Mouse (Mus musculus): ENCODE results near the gene Ifitm5.
A peak's percentile ranks its signal among the peaks of the same experiment; 100 is the strongest.

Ifitm5 gene

DNA sequence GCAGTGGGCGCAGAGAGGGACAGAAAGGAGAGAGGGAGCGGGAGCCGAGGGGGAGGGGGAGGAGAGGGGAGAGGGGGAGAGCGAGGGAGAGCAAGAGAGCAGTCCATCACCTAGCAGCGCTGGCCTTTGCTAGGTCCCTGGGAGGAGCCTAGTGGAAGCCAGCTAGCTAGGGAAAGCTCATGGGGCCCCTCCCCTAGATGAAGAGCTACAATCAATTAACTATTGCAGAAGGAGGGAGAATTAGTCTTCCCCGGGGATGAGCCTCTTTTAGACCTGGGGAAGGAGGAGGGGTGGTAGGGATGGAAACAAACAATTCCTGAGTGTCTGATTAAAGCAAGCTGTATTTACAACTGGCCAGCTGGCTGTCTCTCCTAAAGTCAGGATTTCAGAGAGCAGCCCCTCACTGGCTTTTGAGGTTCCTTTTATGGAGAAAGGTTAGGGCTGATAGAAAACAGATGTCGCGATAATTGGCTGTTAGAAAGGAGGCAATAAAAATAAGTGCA lies 10.4 kb downstream of the Ifitm5 start:
- DNase-seq, result peak; percentile 5

DNA sequence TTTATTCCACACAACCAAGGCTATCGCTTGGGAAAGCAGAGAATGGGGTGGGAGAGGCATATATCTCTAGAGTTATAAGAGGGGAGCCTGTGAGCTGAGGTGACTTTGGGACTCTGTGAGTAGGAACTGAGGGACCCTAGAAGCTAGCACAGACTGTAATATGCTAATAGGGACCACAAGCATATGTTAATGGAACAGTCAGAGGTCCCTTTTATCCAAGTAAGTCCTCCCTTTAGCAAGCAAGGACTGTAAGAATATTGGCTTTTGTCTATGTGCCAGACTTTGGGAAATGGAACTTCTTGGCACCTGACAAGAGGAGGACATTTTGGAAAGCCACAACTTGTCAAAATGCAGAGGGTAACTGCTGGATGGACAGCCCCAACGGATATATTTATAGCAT lies 11.2 kb downstream of the Ifitm5 start:
- DNase-seq, result no peak

- peak; percentile 42 for DNase-seq
These were observed 11.7 kb downstream of the Ifitm5 start for GRCm38 (mm10) chr7:140938436-140938835.

DNA sequence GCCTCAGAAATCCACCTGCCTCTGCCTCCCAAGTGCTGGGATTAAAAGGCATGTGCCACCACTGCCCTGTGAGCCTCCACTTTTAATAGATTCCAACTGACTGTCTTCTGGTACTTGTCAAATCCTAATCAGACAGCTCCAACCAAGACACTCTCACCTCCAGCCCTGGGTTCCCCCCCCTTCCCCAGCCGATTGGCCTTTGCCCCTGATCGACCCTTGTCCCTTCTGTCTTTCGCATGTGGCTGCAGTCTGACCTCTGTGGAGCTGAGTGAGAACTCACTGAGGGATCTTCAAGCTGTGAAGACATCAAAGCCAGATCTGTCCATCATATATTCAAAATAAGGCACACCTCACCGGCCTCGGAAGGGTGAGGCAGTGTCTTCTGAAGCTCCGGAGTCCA lies 22.9 kb downstream of the Ifitm5 start:
- no peak for DNase-seq

GRCm38 (mm10) chr7:140923070-140923775 lies 26.9 kb downstream of the Ifitm5 start:
- DNase-seq, result no peak

DNA sequence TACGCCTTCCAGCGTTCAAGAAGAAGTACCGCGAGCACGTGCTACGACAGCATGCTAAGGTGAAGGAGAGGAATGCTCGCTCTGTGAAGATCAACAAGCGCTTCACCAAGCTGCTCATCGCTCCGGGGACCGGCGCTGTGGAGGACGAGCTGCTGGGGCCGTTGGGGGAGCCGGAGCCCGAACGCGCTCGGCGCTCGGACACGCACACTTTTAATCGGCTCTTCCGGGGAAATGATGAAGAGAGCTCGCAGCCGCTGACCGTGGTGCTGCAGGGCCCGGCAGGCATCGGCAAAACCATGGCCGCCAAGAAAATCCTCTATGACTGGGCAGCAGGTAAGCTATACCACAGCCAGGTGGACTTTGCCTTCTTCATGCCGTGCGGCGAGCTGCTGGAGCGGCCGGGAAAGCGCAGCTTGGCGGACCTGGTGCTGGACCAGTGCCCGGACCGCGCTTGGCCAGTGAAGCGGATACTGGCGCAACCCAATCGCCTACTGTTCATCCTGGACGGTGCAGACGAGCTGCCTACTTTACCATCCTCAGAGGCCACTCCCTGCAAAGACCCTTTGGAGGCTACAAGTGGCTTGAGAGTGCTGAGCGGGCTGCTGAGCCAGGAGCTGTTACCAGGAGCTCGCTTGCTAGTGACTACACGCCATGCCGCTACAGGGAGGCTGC lies 27.6 kb downstream of the Ifitm5 start:
- DNase-seq, result peak; percentile 90

DNA sequence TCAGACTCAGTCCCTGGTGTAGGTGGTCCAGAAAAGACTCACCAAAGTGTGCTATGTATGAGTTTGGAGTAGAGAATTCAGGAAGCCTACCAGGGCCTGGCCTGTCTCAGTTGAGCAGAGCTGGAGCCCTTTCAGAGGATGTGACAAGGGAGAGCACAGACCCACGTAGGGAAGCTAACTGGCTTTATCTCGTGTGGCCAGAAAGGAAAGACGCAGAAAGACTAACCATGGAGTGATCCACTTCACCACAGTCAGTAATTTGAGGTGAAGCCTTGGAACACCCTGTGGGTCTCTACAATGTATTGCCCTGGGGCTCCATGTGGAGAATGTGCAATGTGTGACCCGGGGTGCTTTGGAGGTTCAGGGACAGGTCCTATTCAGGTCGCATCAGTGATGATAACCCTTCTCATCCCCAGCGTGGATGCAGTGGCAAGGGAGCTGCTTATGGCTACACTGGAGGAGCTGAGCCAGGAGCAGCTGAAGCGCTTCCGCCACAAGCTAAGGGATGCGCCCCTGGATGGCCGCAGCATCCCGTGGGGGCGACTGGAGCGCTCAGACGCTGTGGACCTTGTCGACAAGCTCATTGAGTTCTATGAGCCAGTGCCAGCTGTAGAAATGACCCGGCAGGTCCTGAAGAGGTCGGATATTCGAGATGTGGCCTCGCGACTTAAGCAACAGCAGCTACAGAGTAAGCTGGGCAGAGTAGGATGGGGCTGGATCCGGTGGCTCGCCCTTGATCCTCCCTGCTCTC lies 28.7 kb downstream of the Ifitm5 start:
- no peak for DNase-seq

DNA sequence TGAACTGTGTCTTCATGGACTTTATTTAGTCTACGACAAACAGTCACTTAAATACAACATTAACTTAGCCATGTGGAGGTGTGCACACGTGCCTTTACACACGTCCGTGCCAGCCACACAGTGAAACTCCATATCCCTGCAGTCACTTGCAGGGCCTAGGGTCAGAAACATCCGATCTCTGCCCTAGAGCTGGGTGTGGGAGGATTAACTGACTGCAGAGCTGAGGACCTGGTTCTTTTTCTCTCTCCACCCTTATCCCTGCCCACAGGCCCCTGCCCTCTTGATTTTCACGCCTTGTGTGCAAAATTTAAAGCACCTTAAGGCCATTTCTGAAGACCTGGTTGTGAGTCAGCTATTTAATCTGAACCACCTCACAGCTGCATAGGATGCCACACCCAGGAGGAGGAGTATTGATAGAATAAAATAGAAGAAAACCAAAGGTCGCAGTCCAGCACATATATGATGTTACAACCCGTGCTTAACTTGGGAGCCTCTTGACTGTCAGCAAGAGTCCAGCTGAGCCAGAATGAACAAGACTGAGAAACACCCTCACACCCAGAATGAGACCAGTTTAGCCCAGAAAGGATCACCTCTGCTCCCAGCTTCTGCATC lies 29.6 kb downstream of the Ifitm5 start, which contains the start of gene Nlrp6:
TSS of gene Nlrp6 (plus strand) at position 485 of the 612 bp plus-strand sequence.
- no peak for DNase-seq

DNA sequence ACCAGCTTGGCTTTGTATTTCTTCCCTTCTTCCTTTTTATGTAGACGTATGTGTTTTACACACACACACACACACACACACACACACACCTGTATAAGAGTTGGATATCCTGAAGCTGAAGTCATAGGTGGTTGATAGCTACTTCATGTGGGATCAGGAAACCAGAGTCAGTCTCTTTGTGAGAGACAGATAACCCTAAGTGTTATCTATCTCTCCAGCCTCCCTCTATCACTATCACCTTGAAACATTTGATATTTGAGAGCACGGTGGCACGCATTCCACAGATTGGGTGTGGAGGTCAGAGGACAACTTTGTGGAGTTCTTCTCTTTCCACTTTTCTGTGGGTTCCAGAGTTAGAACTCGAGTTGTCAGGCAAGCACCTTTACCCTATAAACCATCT lies 30.2 kb downstream of the Ifitm5 start:
- no peak for DNase-seq

DNA sequence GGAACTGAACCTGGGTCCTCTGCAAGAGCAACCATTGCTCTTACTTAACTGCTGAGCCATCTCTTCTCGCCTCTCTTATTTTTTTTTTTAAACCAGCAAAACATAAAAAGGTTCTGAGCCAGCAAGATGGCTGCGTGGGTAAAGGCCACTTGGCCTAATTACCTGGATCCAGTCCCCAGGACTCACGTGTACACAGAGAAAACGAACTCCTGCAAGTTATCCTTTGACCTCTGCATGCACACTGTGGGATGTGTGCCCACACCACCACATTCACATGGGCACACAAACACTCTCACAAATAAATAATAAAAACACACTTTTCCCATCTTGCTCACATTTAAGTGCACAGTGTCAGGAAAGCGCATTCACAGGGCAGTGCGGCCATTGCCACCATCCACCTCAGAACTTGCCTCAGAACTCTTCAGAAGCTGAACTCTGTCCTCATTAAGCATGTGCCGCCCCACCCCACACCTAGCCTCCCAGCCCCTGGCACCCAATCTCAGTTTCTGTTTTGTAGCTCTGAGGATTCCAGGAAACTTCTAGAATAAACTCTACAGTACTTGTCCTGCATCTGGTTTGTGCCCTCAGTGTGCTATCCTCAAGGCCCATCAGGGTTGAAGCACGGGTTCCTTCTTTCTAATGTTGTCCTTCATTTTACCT lies 35.9 kb downstream of the Ifitm5 start:
- peak; percentile 70 for DNase-seq

GRCm38 (mm10) chr7:140912846-140913482 lies 37.1 kb downstream of the Ifitm5 start:
- DNase-seq, result peak; percentile 56

- DNase-seq, result no peak
These were observed 37.8 kb downstream of the Ifitm5 start for GRCm38 (mm10) chr7:140912293-140912692.

- DNase-seq, result peak; percentile 89
These were observed 41.4 kb downstream of the Ifitm5 start for GRCm38 (mm10) chr7:140908634-140909107.

DNA sequence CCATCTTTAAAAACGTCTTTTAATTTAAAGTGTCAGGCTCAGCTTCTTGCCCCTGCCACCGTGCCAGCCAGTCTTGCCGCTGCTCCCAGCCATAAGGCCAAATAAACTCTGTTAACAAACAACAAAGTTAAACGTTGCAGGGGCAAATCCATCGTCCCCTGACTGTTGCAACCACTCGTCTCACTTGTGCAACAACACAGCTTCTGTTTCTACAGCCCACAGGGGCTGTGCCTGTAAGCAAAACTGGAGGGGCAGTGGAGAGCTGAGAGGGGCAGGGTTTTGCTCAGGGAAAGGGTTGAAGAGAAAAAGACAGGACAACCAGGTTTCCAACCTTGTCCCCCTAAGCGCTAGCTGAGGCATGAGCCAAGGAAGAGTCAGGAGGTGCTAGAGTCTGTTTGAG lies 41.9 kb downstream of the Ifitm5 start:
- no peak for DNase-seq

GRCm38 (mm10) chr7:140907697-140908096 lies 42.4 kb downstream of the Ifitm5 start:
- DNase-seq, result no peak

- no peak for DNase-seq
These were observed 43.0 kb downstream of the Ifitm5 start for GRCm38 (mm10) chr7:140907131-140907530.

GRCm38 (mm10) chr7:140905642-140906081 lies 44.4 kb downstream of the Ifitm5 start:
- DNase-seq, result peak; percentile 61

DNA sequence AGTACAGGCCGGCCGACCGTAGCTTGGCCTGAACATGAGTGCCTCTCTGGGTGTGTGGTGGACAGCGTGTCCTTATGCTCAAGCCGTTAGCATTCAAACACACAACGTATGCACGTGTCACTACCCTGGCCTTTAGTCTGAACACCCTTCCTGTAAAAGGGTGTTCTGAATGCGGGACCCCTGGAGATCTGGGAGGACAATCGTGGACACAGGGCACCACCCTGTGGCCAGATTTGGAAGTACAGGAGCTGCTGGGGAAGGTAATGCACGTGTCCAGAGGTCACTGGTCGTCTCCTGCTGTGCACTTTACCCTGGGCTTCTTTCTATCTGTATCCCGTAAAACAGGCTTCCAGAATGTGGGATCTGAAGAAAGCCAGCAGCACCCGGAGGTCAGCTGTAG lies 46.9 kb downstream of the Ifitm5 start:
- peak; percentile 90 for DNase-seq

- DNase-seq, result peak; percentile 37
These were observed 47.8 kb downstream of the Ifitm5 start for GRCm38 (mm10) chr7:140902036-140902875.

- no peak for DNase-seq
These were observed 49.9 kb downstream of the Ifitm5 start, which contains the start of gene Cox8b for GRCm38 (mm10) chr7:140900220-140900619. Cox8b (minus strand) TSS chr7:140900446.

- DNase-seq, result no peak
These were observed 51.0 kb downstream of the Ifitm5 start for GRCm38 (mm10) chr7:140899121-140899520.
